Mouse (Mus musculus): Measurements from ENCODE around the gene Fgfr1op2. TPM values are rescaled to one million over a fixed set of nuclear protein-coding genes. Genes with fewer than 3 reads are reported as not detected.
A peak's percentile ranks its signal among the peaks of the same experiment; 100 is the strongest.

Gene Fgfr1op2
- polyA plus RNA-seq, 1 experiment, result 136 TPM

- no peak overlapping the region for H3K27ac ChIP-seq (ENCODE audit: insufficient read depth, low read depth, low read length)
- peaks cover 3% of the 10 kb centered on the region; the same call in 1 of the 2 replicates for H3K4me1 ChIP-seq (ENCODE audit: control insufficient read depth, insufficient read depth, low read length)
- H3K4me3 ChIP-seq (ENCODE audit: insufficient read depth, low read length), result no peak overlapping the region
- TF ChIP-seq CTCF (IDR thresholded peaks at IDR 0.05; ENCODE audit: low read depth, low read length) (no peak), POLR2A (IDR thresholded peaks at IDR 0.05; ENCODE audit: borderline replicate concordance, low read depth, low read length) (no peak)
These were observed 39.7 kb downstream of the Fgfr1op2 start for GRCm38 (mm10) chr6:146616670-146617069.

- H3K27ac ChIP-seq (ENCODE audit: insufficient read depth, low read depth, low read length), result no peak overlapping the region
- no peak overlapping the region for H3K4me3 ChIP-seq (ENCODE audit: insufficient read depth, low read length)
- TF ChIP-seq POLR2A (IDR thresholded peaks at IDR 0.05; ENCODE audit: borderline replicate concordance, low read depth, low read length) (no peak), CTCF (IDR thresholded peaks at IDR 0.05; ENCODE audit: low read depth, low read length) (no peak)
- peaks cover 26% of the 10 kb centered on the region for H3K4me1 ChIP-seq (ENCODE audit: control insufficient read depth, insufficient read depth, low read length)
These were observed 51.1 kb downstream of the Fgfr1op2 start for GRCm38 (mm10) chr6:146628123-146628522.

- no peak overlapping the region for H3K4me3 ChIP-seq (ENCODE audit: insufficient read depth, low read length)
- H3K4me1 ChIP-seq (ENCODE audit: control insufficient read depth, insufficient read depth, low read length), result peaks cover 27% of the 10 kb centered on the region
- no peak overlapping the region for H3K27ac ChIP-seq (ENCODE audit: insufficient read depth, low read depth, low read length)
- TF ChIP-seq CTCF (IDR thresholded peaks at IDR 0.05; ENCODE audit: low read depth, low read length) (no peak), POLR2A (IDR thresholded peaks at IDR 0.05; ENCODE audit: borderline replicate concordance, low read depth, low read length) (no peak)
These were observed 53.1 kb downstream of the Fgfr1op2 start for GRCm38 (mm10) chr6:146629781-146630756.

GRCm38 (mm10) chr6:146630961-146631360 is 54.0 kb downstream of the Fgfr1op2 start:
- H3K4me1 ChIP-seq (ENCODE audit: control insufficient read depth, insufficient read depth, low read length), result peaks cover 27% of the 10 kb centered on the region
- H3K4me3 ChIP-seq (ENCODE audit: insufficient read depth, low read length), result no peak overlapping the region
- H3K27ac ChIP-seq (ENCODE audit: insufficient read depth, low read depth, low read length), result no peak overlapping the region
- TF ChIP-seq CTCF (IDR thresholded peaks at IDR 0.05; ENCODE audit: low read depth, low read length) (no peak), POLR2A (IDR thresholded peaks at IDR 0.05; ENCODE audit: borderline replicate concordance, low read depth, low read length) (no peak)

GRCm38 (mm10) chr6:146631847-146632246 is 54.8 kb downstream of the Fgfr1op2 start:
- H3K27ac ChIP-seq (ENCODE audit: insufficient read depth, low read depth, low read length), result no peak overlapping the region
- TF ChIP-seq POLR2A (IDR thresholded peaks at IDR 0.05; ENCODE audit: borderline replicate concordance, low read depth, low read length) (no peak), CTCF (IDR thresholded peaks at IDR 0.05; ENCODE audit: low read depth, low read length) (no peak)
- peaks cover 27% of the 10 kb centered on the region for H3K4me1 ChIP-seq (ENCODE audit: control insufficient read depth, insufficient read depth, low read length)
- no peak overlapping the region for H3K4me3 ChIP-seq (ENCODE audit: insufficient read depth, low read length)

GRCm38 (mm10) chr6:146632403-146632802 is 55.4 kb downstream of the Fgfr1op2 start:
- peaks cover 27% of the 10 kb centered on the region for H3K4me1 ChIP-seq (ENCODE audit: control insufficient read depth, insufficient read depth, low read length)
- H3K27ac ChIP-seq (ENCODE audit: insufficient read depth, low read depth, low read length), result no peak overlapping the region
- H3K4me3 ChIP-seq (ENCODE audit: insufficient read depth, low read length), result no peak overlapping the region
- TF ChIP-seq CTCF (IDR thresholded peaks at IDR 0.05; ENCODE audit: low read depth, low read length) (no peak), POLR2A (IDR thresholded peaks at IDR 0.05; ENCODE audit: borderline replicate concordance, low read depth, low read length) (no peak)

GRCm38 (mm10) chr6:146633097-146633496 is 56.1 kb downstream of the Fgfr1op2 start:
- TF ChIP-seq CTCF (IDR thresholded peaks at IDR 0.05; ENCODE audit: low read depth, low read length), result no peak
- no peak for TF ChIP-seq POLR2A (IDR thresholded peaks at IDR 0.05; ENCODE audit: borderline replicate concordance, low read depth, low read length)
- H3K4me1 ChIP-seq (ENCODE audit: control insufficient read depth, insufficient read depth, low read length), result peaks cover 30% of the 10 kb centered on the region
- H3K4me3 ChIP-seq (ENCODE audit: insufficient read depth, low read length), result peak overlapping the region; percentile 61
- H3K27ac ChIP-seq (ENCODE audit: insufficient read depth, low read depth, low read length), result no peak overlapping the region

GRCm38 (mm10) chr6:146633629-146634014 is 56.6 kb downstream of the Fgfr1op2 start:
- Histone ChIP-seq H3K27ac (ENCODE audit: insufficient read depth, low read depth, low read length) (peak overlapping the region; percentile 62), H3K4me3 (ENCODE audit: insufficient read depth, low read length) (peak overlapping the region; percentile 61), H3K4me1 (ENCODE audit: control insufficient read depth, insufficient read depth, low read length) (peaks cover 31% of the 10 kb centered on the region)
- no peak for TF ChIP-seq POLR2A (IDR thresholded peaks at IDR 0.05; ENCODE audit: borderline replicate concordance, low read depth, low read length)
- TF ChIP-seq CTCF (IDR thresholded peaks at IDR 0.05; ENCODE audit: low read depth, low read length), result no peak

GRCm38 (mm10) chr6:146634015-146634722 is 57.2 kb downstream of the Fgfr1op2 start:
- Histone ChIP-seq H3K4me1 (ENCODE audit: control insufficient read depth, insufficient read depth, low read length) (peaks cover 37% of the 10 kb centered on the region), H3K4me3 (ENCODE audit: insufficient read depth, low read length) (peak overlapping the region; percentile 61), H3K27ac (ENCODE audit: insufficient read depth, low read depth, low read length) (peak overlapping the region; percentile 62)
- TF ChIP-seq CTCF (IDR thresholded peaks at IDR 0.05; ENCODE audit: low read depth, low read length) (no peak), POLR2A (IDR thresholded peaks at IDR 0.05; ENCODE audit: borderline replicate concordance, low read depth, low read length) (peak; percentile 55; the same call in 1 of the 2 replicates)

Measured in bone marrow macrophage, adult 2 months (primary cell).